Mouse (Mus musculus) hindbrain, embryonic 13.5 days (tissue): ENCODE data around the gene Rabl3. TPM values are rescaled to one million over a fixed set of nuclear protein-coding genes. Genes with fewer than 3 reads are reported as not detected.

ENCODE experiments used
- ATAC-seq: fragments of 200-750 bp; cut with Nextera tagmentation; 2 replicates; pipeline ENCODE4 v1.8.0; 2017; ENCODE audit warnings: moderate TSS enrichment; ENCODE audit not compliant: low FRiP score
- H3K27ac ChIP-seq: fragments of 300-500 bp; sonication (generic); 2 replicates; pipeline ENCODE4 v1.5.1; 2015; ENCODE audit warnings: inconsistent platforms, mild to moderate bottlenecking, moderate library complexity
- H3K27me3 ChIP-seq: fragments of 300-500 bp; sonication (generic); 2 replicates; pipeline ENCODE4 v1.6.1; 2015; ENCODE audit warnings: mild to moderate bottlenecking, inconsistent platforms
- H3K36me3 ChIP-seq: fragments of 300-500 bp; sonication (generic); 2 replicates; pipeline ENCODE4 v1.6.1; 2015; ENCODE audit warnings: mild to moderate bottlenecking, inconsistent platforms
- H3K4me1 ChIP-seq: fragments of 300-500 bp; sonication (generic); replicated peaks from 2 replicates; pipeline ENCODE4 v1.6.1; 2015; ENCODE audit warnings: inconsistent platforms
- H3K4me2 ChIP-seq: fragments of 300-500 bp; sonication (generic); 2 replicates; pipeline ENCODE4 v1.6.1; 2015; ENCODE audit warnings: inconsistent platforms, mild to moderate bottlenecking, moderate library complexity
- H3K4me3 ChIP-seq: fragments of 300-500 bp; sonication (generic); 2 replicates; pipeline ENCODE4 v1.5.1; 2015; ENCODE audit warnings: mild to moderate bottlenecking, inconsistent platforms
- H3K9ac ChIP-seq: fragments of 300-500 bp; sonication (generic); 2 replicates; pipeline ENCODE4 v1.6.1; 2015; ENCODE audit warnings: mild to moderate bottlenecking, inconsistent platforms
- H3K9me3 ChIP-seq: fragments of 300-500 bp; sonication (generic); 2 replicates; pipeline ENCODE4 v1.6.1; 2016; ENCODE audit warnings: inconsistent platforms
- WGBS: fragments of 180-500 bp; shearing (Covaris S2); methylation state at CpG from one replicate; pipeline ENCODE4 v1.1.7; 2015; 5-methylcytosine and 5-hydroxymethylcytosine counted together
- polyA plus RNA-seq: library from polyadenylated mRNA; unstranded; fragments of >200 nt; fragmentation: Nextera tagmentation; extraction: Ambion mirVana; gene quantifications from 2 replicates; pipeline ENCODE4 v1.2.1, GENCODE M21; 2015

The Rabl3 gene
- polyA plus RNA-seq, 1 experiment from 2014 or later, result 20.5 TPM

DNA sequence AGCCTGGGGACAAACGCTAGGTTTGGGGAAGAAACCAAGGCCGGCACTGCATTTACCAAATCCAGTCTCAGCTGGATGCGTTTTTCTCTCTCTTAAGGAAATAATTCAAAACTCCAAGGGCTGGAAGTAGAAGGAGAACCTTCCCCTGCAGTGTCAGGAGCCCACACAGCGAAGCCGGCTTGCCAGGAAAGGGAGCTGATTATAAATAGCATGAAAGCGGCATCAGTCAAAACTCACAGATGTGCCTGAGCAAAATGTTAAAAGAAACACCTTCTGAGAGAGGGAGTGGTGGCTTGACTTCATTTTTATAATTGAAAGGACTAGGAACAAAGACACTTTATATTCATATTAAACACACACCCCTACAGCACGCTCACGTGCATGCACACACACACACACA, 70.6 kb downstream of the Rabl3 start:
- Histone ChIP-seq H3K9me3 (no peaks in the 10 kb centered on the region), H3K4me1 (peaks cover 24% of the 10 kb centered on the region), H3K27me3 (no peaks in the 10 kb centered on the region), H3K36me3 (no peaks in the 10 kb centered on the region), H3K4me3 (no peak overlapping the region), H3K9ac (no peak overlapping the region), H3K4me2 (no peak overlapping the region), H3K27ac (no peak overlapping the region)
- no peak for ATAC-seq
- 78% methylated on average over 8 of the region's 8 CpGs for WGBS

DNA sequence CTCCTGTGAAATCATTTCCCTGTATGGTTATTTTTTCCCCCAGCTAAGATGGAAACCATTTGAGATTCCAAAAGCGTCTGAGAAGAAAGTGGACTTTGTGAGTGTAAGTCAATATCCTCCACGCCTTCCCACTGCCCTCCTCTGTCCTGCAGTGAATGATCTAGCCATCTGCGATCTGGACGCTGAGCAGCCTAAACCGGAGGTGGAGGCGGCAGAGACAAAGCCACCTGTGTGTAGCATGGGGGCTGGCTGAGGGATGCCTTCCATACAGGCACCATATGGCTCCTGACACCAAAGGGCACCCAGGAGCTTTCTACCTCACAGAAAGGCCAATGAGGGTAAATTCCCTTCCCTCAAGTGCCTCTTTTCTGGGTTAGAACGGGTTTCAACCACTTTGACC, 71.4 kb downstream of the Rabl3 start:
- Histone ChIP-seq H3K4me1 (peaks cover 24% of the 10 kb centered on the region), H3K9me3 (no peaks in the 10 kb centered on the region), H3K36me3 (no peaks in the 10 kb centered on the region), H3K4me3 (no peak overlapping the region), H3K27ac (no peak overlapping the region), H3K9ac (no peak overlapping the region), H3K27me3 (no peaks in the 10 kb centered on the region), H3K4me2 (no peak overlapping the region)
- ATAC-seq, result no peak
- WGBS, result 81% methylated on average over 7 of the region's 7 CpGs

DNA sequence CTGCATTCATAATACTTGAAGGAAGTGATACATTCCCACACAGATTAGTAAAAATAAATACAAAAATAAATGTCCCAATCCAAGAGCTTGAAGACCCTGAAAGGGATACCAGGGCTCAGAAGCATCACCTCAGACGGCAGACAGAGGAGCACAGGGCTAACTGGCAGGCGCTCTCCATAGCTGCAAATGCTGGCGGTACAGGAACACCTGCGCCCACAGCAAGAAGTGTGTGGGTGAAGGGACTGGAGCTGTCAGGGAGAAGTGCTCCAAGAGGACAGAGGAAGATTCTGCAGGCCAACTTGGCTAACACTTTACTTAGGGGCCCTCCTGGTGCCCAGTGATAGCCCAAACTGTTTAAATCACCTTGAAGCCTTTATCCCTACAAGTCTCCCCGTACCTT, 72.3 kb downstream of the Rabl3 start:
- ATAC-seq, result no peak
- Histone ChIP-seq H3K36me3 (no peaks in the 10 kb centered on the region), H3K9me3 (no peaks in the 10 kb centered on the region), H3K4me3 (no peak overlapping the region), H3K27me3 (no peaks in the 10 kb centered on the region), H3K27ac (no peak overlapping the region), H3K4me1 (peaks cover 24% of the 10 kb centered on the region), H3K9ac (no peak overlapping the region), H3K4me2 (no peak overlapping the region)
- WGBS, result 92% methylated on average over 5 of the region's 5 CpGs

DNA sequence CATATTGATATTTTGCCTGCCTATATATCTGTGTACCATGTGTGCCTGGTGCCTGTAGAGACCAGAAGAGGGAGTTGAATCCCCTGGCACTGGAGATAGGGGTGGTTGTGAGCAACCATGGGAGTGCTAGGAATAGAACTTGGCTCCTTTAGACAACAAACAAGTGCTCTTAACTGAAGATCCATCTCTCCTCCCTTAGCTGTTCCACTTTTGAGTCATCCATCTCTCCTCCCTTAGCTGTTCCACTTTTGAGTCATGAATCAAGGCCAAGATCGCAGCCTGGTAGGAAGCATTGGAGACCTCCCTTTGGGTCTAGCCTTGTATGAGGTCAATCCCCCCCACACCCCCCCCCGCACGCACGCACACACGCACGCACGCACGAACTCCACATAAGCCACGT, 74.9 kb downstream of the Rabl3 start:
- no peak for ATAC-seq
- H3K9me3 ChIP-seq, result no peaks in the 10 kb centered on the region
- no peak overlapping the region for H3K9ac ChIP-seq
- no peak overlapping the region for H3K27ac ChIP-seq
- no peak overlapping the region for H3K4me3 ChIP-seq
- 93% methylated on average over 9 of the region's 9 CpGs for WGBS
- no peaks in the 10 kb centered on the region for H3K27me3 ChIP-seq
- no peak overlapping the region for H3K4me2 ChIP-seq
- H3K36me3 ChIP-seq, result no peaks in the 10 kb centered on the region
- H3K4me1 ChIP-seq, result peaks cover 24% of the 10 kb centered on the region

DNA sequence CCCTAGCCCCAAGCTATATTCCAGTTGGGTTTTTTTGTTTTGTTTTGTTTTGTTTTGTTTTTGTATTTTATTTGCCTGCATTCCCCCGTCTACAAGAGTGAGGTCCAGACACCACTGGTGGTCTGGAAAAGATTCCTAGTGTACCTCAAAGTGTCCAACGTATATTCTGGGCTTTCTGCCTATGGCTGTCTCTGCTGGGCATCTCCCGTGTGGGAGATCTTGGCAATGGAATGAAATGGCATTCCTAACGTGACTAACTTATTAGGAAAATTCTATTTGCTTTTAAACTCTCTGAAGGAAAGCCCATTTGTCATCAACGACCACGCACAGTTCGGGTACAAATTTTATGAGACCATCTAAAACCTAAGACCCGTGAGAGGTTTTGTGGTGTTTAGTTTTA, 75.7 kb downstream of the Rabl3 start:
- Histone ChIP-seq H3K4me3 (no peak overlapping the region), H3K27me3 (no peaks in the 10 kb centered on the region), H3K9ac (no peak overlapping the region), H3K4me1 (peaks cover 15% of the 10 kb centered on the region), H3K27ac (no peak overlapping the region), H3K9me3 (no peaks in the 10 kb centered on the region), H3K4me2 (no peak overlapping the region), H3K36me3 (no peaks in the 10 kb centered on the region)
- WGBS, result 76% methylated on average over 8 of the region's 8 CpGs
- no peak for ATAC-seq

DNA sequence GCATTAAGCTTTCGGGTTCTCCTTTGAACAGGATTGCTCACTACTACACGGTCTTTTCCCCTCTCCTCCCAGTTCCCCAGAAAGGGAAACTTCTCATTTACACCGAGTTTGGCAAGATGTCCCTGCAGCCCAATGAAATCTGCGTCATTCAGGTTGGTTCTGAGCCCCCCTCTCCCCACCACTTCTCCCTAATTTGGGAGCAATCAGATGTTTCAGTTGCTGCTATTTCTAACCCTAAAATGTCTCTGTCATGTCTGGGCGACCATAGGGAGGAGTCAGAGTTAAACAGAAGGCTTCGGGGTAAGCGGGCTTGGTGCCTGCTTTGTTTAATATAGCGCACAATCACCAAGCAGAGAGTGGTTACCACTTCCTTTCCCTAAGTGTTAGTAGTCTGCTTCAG, 76.4 kb downstream of the Rabl3 start:
- Histone ChIP-seq H3K36me3 (no peaks in the 10 kb centered on the region), H3K4me2 (no peak overlapping the region), H3K27ac (no peak overlapping the region), H3K27me3 (no peaks in the 10 kb centered on the region), H3K4me1 (peaks cover 13% of the 10 kb centered on the region), H3K9ac (no peak overlapping the region), H3K4me3 (no peak overlapping the region), H3K9me3 (no peaks in the 10 kb centered on the region)
- WGBS, result 81% methylated on average over 8 of the region's 8 CpGs
- no peak for ATAC-seq

DNA sequence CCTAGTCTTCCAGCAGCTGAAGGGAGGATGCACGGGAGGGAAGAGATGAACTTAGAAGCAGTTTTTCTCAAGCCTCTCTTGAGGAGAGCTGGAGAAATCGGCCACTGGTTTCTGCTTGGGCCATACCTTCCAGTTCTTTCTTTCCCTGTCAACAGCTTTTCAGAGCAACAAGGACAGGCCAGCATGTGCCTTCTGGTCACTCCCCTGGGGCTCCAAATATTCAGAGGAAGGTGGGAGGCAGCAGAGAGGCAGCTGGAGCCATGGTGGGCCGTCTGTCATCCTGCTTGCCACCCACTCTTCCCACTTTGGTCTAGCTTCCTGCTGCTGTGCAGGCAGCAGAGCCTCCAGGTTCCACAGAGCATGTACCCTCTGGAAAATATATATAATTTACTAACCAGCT, 78.0 kb downstream of the Rabl3 start:
- Histone ChIP-seq H3K36me3 (no peaks in the 10 kb centered on the region), H3K27me3 (no peaks in the 10 kb centered on the region), H3K27ac (no peak overlapping the region; the same call in 1 of the 2 replicates), H3K9ac (no peak overlapping the region), H3K9me3 (no peaks in the 10 kb centered on the region), H3K4me1 (peaks cover 13% of the 10 kb centered on the region), H3K4me2 (no peak overlapping the region), H3K4me3 (no peak overlapping the region)
- WGBS, result 20% methylated on average over 3 of the region's 3 CpGs
- ATAC-seq, result no peak

Other genes with a start within 250 kb of the Rabl3 start
- gene Stxbp5l, start 154.9 kb upstream of the Rabl3 start, polyA plus RNA-seq, result 12.7 and 14.2 TPM in 2 replicates
- 33.6 and 33.7 TPM in 2 replicates for gene Gtf2e1, start 96 bp upstream of the Rabl3 start, polyA plus RNA-seq
- 0.22 TPM in 1 of 2 replicates, not detected in the other for gene Hgd, start 40.3 kb downstream of the Rabl3 start, polyA plus RNA-seq
- gene Ndufb4, start 114.6 kb downstream of the Rabl3 start, polyA plus RNA-seq, result 63.0 and 67.1 TPM in 2 replicates
- gene Fstl1, start 237.0 kb downstream of the Rabl3 start, polyA plus RNA-seq, result 126 and 133 TPM in 2 replicates